Mouse (Mus musculus) adrenal gland, adult 2 months (tissue): ENCODE measurements at regions not wholly inside any gene's neighbourhood (a gene's known extent, or its start where the extent isn't known, plus 50 kb on each side); places are given as distances from the start of the nearest gene placed in this dataset.
A peak's percentile ranks its signal among the peaks of the same experiment; 100 is the strongest.

ENCODE experiments used
- DNase-seq: peaks from one replicate; pipeline ENCODE4 v3.0.0; 2021

- DNase-seq, result no peak
Measured at GRCm38 (mm10) chr14:105841888-105842287, 54.7 kb downstream of the Spry2 start.

- no peak for DNase-seq
Measured at GRCm38 (mm10) chr14:105837533-105837932, 59.1 kb downstream of the Spry2 start.

DNA sequence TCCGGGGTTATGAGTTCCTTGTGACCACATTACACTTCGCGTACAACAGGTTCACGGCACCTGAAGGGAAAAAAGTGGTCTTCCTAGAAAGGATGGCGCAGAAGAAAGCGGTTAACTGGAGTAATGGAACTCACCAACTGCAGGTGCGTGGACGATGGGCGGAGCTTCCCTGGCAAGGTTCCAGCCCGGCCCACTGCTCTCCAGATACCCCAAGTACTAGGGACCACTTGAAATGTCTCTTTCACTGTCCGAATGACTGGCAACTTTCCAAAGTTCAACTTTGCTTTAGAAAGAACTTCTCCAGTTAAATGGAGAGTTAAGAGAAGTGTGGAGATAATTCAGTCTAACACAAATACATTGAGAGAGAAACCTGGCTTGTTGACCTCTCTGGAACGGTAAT lies 65.9 kb downstream of the Spry2 start:
- no peak for DNase-seq

- DNase-seq, result no peak
Measured at GRCm38 (mm10) chr14:105830301-105830700, 66.3 kb downstream of the Spry2 start.

DNA sequence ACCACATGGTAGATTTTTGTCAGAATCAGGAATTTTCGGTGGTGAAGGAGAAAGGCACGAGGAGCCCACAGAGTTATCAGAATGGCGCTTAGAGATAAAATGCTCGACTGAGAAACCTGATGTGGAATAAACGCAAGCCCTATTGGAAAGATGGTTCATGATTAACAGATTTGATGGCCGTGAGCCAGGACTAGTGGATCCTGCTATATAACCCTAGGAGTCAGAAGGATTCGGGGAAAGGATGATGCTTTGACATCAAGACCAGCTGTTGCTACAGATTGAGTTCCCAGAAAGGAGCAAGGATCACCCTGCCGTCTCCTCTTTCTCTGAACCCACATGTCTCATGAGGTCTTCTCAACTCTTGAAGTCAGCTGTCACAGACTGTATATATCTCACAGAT lies 73.5 kb downstream of the Spry2 start:
- no peak for DNase-seq

DNA sequence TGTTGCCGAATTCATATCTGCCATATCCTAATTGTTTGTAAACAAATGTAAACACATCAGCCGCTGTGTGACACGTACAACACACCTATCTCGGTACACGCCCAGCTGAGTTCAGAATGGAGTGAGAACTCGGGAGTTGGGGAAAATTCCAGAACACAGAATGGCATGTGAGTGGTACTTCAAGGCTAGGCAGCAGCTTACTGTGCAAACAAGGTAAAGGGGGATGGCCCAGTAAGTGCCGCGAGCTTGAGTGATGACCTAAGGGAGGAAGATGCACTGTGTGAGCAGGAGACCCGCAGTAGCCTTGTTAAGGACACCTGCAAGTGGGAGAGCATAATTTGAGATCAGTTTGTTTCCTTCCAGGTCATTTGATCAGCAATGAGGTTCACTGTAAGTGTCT lies 74.0 kb downstream of the Spry2 start:
- no peak for DNase-seq

DNA sequence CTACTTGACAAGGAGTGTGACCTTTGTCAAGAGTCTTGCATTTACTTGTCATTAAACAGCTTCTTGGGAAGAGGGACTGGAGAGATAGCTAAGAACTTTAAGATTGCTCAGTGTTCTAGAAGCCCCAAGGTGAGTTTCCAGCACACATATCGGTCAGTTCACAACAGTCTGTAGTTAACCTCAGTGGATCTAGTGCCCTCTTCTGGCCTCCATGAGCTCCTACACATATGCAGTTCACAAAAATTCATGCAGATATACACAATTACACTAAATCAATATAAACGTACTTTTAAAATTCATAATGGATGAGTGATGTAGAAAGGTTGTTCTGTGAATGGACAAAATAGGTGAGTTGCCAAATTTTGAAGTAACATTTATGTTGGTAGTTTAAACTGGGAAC lies 77.1 kb downstream of the Spry2 start:
- DNase-seq, result no peak

DNA sequence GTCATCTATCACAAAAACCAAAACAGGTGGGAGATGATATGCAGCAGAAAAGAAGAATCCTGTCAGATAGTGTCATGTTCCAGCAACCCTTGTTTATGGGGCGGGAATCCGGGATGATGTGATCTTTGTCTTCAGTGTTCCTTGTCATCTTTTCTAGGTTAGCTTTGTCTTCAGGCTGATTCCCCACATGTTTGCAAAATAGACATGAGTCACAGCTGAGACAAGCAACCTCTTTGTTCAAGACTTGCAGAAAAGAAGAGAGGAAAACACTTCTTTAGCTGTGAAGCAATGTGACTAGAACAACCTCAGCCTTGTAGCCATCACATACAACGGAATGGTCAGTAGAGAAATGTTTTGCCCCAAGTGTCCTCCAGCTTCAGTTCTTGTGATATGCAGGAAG lies 77.8 kb downstream of the Spry2 start:
- no peak for DNase-seq

- no peak for DNase-seq
Measured at GRCm38 (mm10) chr14:105817481-105817880, 79.1 kb downstream of the Spry2 start.

GRCm38 (mm10) chr14:105815827-105816226 lies 80.8 kb downstream of the Spry2 start:
- DNase-seq, result peak; percentile 19

DNA sequence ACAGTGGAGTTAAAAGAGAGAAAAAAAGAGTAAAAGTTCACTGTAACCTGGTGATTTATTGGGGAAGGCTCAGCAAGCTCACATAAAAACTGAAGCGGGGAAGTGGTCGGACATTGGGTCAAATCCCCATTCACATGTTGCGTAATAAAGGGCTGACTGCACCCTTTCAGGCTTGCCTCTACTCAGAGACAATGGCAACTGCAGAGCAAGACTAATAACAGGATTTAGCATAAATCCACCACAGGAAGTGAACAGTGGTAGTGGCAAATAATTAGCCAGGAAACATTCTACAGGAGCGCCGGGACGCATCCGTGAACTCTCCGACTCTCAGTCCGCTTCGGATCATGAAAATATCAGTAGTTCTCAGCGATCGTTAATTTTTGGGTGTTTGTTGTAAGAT lies 81.3 kb downstream of the Spry2 start:
- no peak for DNase-seq

DNA sequence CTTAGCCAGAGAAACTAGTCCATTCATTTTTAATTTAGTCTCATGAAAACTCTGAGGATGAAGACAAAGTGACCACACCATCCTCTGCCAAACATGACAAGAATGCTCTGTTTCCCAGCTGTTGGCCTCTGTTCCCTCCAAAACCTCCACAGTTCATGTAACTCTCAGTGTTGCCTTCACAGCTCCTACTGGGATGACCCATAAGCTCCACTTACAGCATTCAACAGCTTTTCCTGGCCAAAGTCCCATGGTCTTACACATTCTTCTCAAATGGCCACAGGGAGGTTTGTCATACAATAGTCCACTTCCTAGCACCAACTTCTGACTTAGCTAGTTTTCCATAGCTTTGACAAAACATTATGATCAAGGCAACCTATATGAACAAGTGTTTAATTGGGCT lies 83.0 kb downstream of the Spry2 start:
- no peak for DNase-seq

GRCm38 (mm10) chr14:105813097-105813496 lies 83.5 kb downstream of the Spry2 start:
- no peak for DNase-seq

DNA sequence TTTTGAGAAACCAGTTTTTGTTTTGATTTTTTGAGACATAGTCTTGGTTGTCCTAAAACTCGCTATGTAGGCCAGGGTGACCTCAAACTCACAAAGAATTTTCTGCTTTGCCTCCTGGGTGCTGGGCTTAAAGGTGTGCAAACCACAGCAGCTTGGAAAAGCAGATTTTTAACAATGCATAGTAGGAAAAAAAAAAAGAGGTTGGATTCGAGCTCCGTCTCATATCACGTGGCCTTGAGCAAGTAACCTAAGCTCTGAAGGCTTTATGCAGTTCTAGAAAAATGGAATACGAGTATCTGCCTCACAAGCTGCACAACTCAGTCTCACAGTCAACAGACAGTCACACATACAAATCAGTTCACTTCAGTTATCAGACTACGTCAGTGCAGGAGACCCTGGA lies 90.9 kb downstream of the Spry2 start:
- no peak for DNase-seq

DNA sequence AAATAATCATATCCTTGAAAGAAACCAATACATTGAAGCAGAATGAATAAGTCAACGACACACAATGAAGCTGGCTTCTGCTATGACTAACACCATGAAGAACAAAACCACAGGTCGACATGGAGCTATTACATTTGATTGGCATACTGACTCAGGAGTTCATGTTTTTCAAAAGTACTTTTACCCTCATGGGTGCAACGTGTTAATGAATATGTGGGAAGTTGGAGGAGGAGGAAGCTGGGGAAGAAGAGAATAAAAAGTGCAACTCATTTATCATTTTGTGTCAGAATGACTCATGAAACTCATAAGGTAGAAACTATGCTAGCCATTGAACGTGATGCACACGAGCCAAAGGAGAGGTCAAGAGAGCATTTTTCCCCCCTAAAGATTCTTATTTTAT lies 91.3 kb downstream of the Spry2 start:
- DNase-seq, result no peak

- no peak for DNase-seq
Measured at GRCm38 (mm10) chr14:105804761-105805160, 91.9 kb downstream of the Spry2 start.

DNA sequence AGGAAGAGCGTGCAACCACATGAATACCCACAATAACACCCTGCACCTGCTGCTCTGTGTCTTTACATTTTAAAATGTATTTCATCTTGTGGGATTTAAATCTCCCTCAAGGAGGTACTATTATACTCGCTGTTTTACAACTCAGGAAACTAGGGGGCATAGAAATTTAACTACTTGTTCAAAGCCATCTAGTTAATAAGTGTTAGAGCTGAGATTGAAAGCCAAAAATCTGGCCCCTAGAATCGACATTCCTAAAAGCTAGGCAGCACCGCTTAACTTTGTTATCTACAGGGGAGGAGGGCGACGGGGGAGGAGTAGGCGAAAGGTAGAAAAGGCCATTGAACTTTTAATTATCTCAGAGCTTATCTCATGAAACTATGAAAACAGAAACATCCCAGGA lies 93.3 kb downstream of the Spry2 start:
- no peak for DNase-seq

DNA sequence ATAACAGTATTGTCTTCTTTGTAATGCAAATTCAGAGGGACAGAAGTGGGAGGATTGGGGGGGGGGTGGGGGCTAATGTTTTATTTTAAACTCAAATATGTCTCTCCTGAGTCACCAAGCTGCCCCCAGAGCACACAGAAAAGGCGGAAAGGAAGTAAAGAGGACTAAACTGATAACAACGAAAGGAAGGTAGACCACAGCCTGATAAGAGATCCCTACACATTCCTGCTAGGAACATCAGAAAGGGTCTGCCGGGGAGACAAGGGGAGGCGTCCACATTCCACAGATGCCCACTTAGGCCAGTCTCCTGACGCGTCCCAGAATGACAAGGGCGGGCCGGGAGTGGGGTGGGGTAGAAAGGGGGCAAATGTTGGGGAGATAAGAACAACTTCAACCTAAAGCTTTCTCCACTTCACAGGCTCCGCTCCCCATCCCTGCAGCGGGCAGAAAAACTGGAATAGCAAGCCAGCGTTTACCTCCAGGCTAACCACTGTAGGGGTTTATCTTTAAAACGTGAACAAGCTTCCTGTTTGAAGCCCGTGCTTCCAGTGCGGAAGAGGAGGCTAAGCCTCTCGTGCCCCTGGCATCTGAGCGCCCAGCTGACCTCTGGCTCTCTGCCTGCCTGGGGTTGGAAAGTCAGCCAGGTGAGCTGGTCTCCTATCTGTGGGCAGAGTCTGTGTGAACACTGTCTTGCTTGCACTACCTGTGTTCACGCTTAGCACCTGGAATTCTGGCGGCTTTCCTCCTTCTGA lies 93.9 kb downstream of the Spry2 start:
- no peak for DNase-seq

GRCm38 (mm10) chr14:105800142-105800925 lies 96.3 kb downstream of the Spry2 start:
- DNase-seq, result no peak

GRCm38 (mm10) chr14:105799401-105799861 lies 97.2 kb downstream of the Spry2 start:
- DNase-seq, result no peak

- DNase-seq, result no peak
Measured at GRCm38 (mm10) chr14:105793010-105793702, 103.5 kb downstream of the Spry2 start.

DNA sequence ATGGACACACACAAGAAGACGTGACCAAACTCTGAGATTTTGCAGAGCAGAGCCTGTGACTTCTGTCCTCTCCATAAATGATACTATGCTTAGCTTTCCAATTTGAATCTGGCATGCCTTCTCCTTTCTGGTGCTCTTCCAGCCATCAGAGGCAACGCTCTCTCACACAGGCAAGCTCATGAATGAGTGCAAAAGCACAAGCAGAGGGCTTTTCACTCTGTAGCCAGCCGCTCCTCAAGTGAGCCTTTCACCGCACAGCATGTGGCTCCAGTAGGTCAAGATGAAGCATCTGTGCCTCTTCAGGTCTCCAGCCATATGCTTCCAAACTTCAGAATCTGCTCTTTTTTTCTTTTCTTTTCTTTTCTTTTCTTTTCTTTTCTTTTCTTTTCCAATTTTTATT lies 106.2 kb downstream of the Spry2 start:
- DNase-seq, result no peak

DNA sequence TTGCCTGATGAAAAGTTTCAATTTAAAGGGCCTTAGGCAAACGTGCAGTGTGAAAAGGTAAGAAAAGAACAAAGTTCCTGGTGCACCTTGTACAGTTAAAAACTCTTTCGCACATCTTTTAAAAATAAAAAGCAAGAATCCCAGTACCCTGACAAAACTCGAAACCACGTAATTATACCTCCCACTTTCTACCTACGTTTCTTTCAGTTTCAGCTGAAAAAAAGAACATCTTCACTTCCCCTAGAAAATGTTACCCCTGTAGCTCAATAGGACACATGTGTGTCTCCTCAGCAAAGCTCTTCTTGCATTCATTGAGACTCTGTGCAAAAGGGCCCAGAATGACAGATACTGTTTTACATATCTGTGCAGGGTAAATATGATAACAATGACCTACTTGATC lies 113.2 kb downstream of the Spry2 start:
- no peak for DNase-seq
